Mouse (Mus musculus): ENCODE results near the gene Arhgap10.

DNA sequence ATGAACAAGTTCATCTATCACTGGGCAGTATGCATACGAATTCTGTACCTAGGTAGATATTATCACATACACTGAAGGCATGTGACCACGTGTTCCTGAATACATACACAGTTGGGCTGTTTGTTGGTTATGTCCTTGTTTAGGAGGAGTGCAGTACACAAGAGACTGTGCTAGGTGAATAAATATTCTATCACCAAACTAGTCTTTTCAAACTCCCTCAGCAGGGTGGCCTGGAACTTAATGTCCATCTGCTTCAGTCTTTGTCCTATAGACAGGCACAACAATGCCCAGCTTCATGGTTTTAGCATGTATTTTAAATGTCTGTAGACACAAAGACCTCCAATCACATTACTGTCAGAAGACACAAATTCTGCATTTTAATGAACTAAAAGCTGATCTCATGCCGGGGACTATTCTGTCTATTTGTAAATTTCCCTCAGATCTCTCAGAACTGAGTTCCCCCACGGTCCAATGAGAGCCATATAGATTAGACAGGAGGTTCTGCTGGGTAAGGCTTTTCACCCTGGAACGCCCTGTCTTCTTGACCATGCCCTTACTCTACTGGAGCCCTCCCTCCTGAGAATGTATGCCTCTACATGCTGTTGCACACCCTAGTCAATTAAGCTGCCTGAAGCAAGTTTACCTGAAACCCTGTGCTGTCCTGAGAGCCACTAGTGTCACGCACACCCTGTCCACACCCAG is 177.6 kb downstream of the Arhgap10 start:
- TF ChIP-seq MAX (IDR thresholded peaks at IDR 0.05), result no peak
- no peak for TF ChIP-seq CTCF (IDR thresholded peaks at IDR 0.05; ENCODE audit: control insufficient read depth, insufficient read depth, insufficient read length)
- no peak for TF ChIP-seq USF1 (IDR thresholded peaks at IDR 0.05; ENCODE audit: low read depth)
- TF ChIP-seq CEBPB (IDR thresholded peaks at IDR 0.05; ENCODE audit: low read depth), result no peak
